Mouse (Mus musculus) MEL (cell line): ENCODE measurements at regions not wholly inside any gene's neighbourhood (a gene's known extent, or its start where the extent isn't known, plus 50 kb on each side); places are given as distances from the start of the nearest gene placed in this dataset.

Experiments
- BHLHE40 ChIP-seq: IDR thresholded peaks from 2 replicates; pipeline ENCODE4 v1.6.1; 2012; ENCODE audit warnings: low read depth, mild to moderate bottlenecking, inconsistent platforms, low read length, improper control_type of control experiment, borderline replicate concordance
- CTCF ChIP-seq, 3 experiments: IDR thresholded peaks in 2 of 3; conservative IDR thresholded peaks in 1 of 3; 2 replicates each; pipeline ENCODE4 v1.5.1; 2011 to 2012; ENCODE audit warnings: low read length in 3 of 3, low read depth in 2 of 3, mild to moderate bottlenecking in 2 of 3, improper control_type of control experiment in 1 of 3, inconsistent platforms in 1 of 3, mixed read lengths in 1 of 3, moderate library complexity in 1 of 3; ENCODE audit not compliant: control insufficient read depth in 1 of 3, insufficient read depth in 1 of 3, poor library complexity in 1 of 3, severe bottlenecking in 1 of 3
- ELF1 ChIP-seq: IDR thresholded peaks from 2 replicates; pipeline ENCODE4 v1.6.1; 2014; ENCODE audit warnings: low read depth, mild to moderate bottlenecking, inconsistent platforms, low read length, improper control_type of control experiment, moderate library complexity
- EP300 ChIP-seq, 2 experiments: IDR thresholded peaks; 2 replicates each; pipeline ENCODE4 v1.6.1; 2011; ENCODE audit warnings: improper control_type of control experiment in 2 of 2, low read length in 2 of 2, low read depth in 1 of 2, mild to moderate bottlenecking in 1 of 2
- ETS1 ChIP-seq: IDR thresholded peaks from 2 replicates; pipeline ENCODE4 v1.6.1; 2012; ENCODE audit warnings: low read depth, mild to moderate bottlenecking, inconsistent platforms, low read length, improper control_type of control experiment, moderate library complexity
- GABPA ChIP-seq: IDR thresholded peaks from 2 replicates; pipeline ENCODE4 v1.6.1; 2012; ENCODE audit warnings: low read depth, mild to moderate bottlenecking, inconsistent platforms, low read length, improper control_type of control experiment, moderate library complexity
- HCFC1 ChIP-seq: IDR thresholded peaks from 2 replicates; pipeline ENCODE4 v1.6.1; 2012; ENCODE audit warnings: low read depth, mild to moderate bottlenecking, inconsistent platforms, low read length, improper control_type of control experiment, moderate library complexity
- KAT2A ChIP-seq: conservative IDR thresholded peaks from 2 replicates; pipeline ENCODE4 v1.6.1; 2012; ENCODE audit warnings: low read depth, low read length, improper control_type of control experiment, inconsistent platforms
- MAX ChIP-seq: IDR thresholded peaks from 2 replicates; pipeline ENCODE4 v1.6.1; 2011; ENCODE audit warnings: low read length, improper control_type of control experiment
- MAZ ChIP-seq: IDR thresholded peaks from 2 replicates; pipeline ENCODE4 v1.6.1; 2012; ENCODE audit warnings: low read depth, mild to moderate bottlenecking, inconsistent platforms, low read length, improper control_type of control experiment
- POLR2A ChIP-seq, 2 experiments: IDR thresholded peaks; 2 replicates each; pipeline ENCODE4 v1.6.1; 2011 to 2012; ENCODE audit warnings: low read length in 2 of 2, mild to moderate bottlenecking in 2 of 2, control low read depth in 1 of 2, improper control_type of control experiment in 1 of 2, low read depth in 1 of 2, moderate library complexity in 1 of 2; ENCODE audit not compliant: control insufficient read depth in 1 of 2, insufficient read depth in 1 of 2, poor library complexity in 1 of 2
- SIN3A ChIP-seq: IDR thresholded peaks from 2 replicates; pipeline ENCODE4 v1.6.1; 2012; ENCODE audit warnings: low read length, improper control_type of control experiment, inconsistent platforms
- ZNF384 ChIP-seq: IDR thresholded peaks from 2 replicates; pipeline ENCODE4 v1.6.1; 2012; ENCODE audit warnings: low read depth, mild to moderate bottlenecking, inconsistent platforms, low read length, improper control_type of control experiment

GRCm38 (mm10) chr5:51914731-51915130 lies 275.6 kb downstream of the Dhx15 start:
- TF ChIP-seq ELF1 (no peak), POLR2A (IDR thresholded peaks at IDR 0.05; ENCODE audit: control insufficient read depth in 1 of 2, insufficient read depth in 1 of 2, low read depth in 1 of 2, low read length in 2 of 2, poor library complexity in 1 of 2) (no peak), CTCF (IDR thresholded peaks at IDR 0.05 in 2 of 3, conservative IDR thresholded peaks at IDR 0.05 in 1 of 3; ENCODE audit: control insufficient read depth in 1 of 3, insufficient read depth in 1 of 3, low read depth in 2 of 3, low read length in 3 of 3, poor library complexity in 1 of 3, severe bottlenecking in 1 of 3) (no peak), MAX (no peak), GABPA (no peak), EP300 (IDR thresholded peaks at IDR 0.05; ENCODE audit: low read depth in 1 of 2, low read length in 2 of 2) (no peak), SIN3A (no peak), MAZ (no peak), ZNF384 (no peak), KAT2A (no peak), BHLHE40 (no peak), ETS1 (no peak), HCFC1 (no peak)
